Mouse (Mus musculus): Measurements from ENCODE around the gene Olfr983.

Olfr983 gene

DNA sequence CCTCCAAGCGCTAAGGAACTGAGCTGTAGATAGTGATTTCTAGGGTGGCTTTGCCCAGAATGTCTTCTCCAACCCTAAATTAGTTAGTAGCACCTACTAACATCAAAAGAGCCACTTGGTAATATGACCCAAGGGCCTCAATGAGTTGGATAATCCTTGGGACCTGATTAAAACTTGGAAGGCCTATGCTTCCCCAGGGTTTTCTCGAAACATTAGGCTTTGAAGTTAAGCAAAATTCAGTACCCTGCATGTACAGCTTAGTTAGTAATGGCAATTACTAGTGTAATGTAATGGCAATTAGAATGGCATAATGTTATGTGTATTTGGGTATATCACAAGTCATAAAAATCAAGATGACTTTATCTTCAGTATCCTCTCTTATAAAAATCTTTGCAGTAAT is at the start of gene Olfr983:
Olfr983 (minus strand) TSS at position 101 of the 400 bp plus-strand sequence.
- no peak for DNase-seq

DNA sequence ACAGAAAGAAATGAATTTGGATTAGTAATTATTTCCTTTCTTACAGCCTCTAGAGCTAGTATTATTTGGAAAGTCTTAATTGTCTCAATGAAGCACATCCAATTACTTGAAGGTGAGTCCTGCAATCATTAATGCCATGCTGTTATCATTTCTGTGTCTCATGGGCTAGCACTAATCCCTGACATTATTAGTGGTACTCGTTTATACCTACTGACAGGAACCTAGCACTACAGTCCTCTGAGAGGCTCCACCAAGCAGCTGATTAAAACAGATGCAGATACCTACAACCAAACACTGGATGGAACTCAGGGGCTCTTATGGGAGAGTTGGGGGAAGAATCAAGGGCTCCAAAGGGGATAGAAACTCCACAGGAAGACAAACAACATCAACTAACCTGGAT is 48.1 kb upstream of the Olfr983 start:
- DNase-seq, result no peak

DNA sequence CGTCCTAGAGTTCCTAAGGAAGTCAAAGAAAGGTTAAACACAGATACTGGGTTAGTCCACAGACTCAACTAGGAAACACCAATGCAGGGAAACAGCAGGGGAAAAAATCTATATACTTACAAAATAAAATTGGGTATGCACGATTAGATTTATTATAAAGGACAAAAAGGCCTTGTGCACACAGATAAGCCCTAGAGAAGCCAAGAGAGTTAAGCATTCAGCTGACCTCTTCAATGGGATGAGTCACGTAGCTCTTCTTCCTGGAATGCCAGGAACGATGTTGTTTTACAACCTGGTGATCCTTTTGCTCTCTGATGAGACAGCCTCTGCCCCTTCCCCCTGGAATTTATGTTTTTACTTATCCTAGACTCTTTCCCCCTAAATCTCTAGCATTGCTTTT is 46.1 kb upstream of the Olfr983 start:
- no peak for DNase-seq

- DNase-seq, result no peak
These were observed 43.7 kb upstream of the Olfr983 start for GRCm38 (mm10) chr9:40136987-40137688.

- DNase-seq, result no peak
These were observed 37.2 kb upstream of the Olfr983 start for GRCm38 (mm10) chr9:40130556-40130955.

GRCm38 (mm10) chr9:40130084-40130483 is 36.7 kb upstream of the Olfr983 start, which contains the start of gene Olfr985:
Olfr985 (minus strand) TSS chr9:40130184.
- DNase-seq, result no peak

DNA sequence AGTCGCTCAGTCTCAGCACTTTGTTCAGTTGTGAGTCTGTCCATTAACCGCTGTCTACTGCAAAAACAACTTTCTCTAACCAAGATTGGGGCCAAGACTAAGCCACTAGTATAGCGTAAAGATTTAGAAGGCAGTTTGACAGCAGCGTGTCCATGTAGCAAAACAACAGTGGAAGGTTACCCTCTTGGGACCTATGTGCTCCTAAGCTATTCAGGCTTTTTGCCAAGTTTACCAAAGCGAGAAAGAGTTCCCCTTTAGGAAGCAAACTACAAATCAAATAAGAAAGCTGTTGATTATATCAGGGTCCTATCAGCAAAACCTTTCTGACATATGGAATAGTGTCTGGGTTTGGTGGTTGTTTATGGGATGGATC is 23.9 kb upstream of the Olfr983 start:
- no peak for DNase-seq

DNA sequence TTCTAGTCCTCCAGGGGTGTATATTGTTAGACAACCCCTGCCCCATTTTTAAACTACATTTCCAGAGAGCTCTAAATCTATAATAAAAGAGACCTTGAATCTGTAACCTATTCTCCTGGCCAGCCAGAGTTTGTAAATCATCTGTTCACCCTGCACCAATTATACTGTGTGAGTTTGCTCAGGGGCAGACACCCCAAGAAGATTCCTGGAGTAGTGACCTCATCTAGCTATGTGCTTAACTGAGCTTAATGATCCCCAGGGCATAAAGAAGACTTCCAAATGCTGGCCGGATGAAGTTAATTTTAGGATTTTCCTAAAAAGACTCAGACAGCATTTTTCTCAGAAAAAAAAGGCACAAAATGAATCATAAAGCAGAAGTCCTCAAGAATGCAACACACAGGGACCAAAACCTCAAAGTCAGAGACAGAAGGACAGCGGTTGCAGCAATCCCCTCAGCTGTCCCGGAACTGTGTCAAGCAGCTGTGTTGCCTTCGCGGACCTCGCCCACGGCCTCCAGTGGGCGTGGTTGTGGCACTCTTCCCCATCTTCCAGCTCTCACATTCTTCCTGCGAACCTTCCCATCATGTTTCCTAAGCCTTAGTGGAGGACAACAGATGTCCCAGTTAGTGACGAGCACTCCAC is 23.4 kb upstream of the Olfr983 start:
- no peak for DNase-seq

DNA sequence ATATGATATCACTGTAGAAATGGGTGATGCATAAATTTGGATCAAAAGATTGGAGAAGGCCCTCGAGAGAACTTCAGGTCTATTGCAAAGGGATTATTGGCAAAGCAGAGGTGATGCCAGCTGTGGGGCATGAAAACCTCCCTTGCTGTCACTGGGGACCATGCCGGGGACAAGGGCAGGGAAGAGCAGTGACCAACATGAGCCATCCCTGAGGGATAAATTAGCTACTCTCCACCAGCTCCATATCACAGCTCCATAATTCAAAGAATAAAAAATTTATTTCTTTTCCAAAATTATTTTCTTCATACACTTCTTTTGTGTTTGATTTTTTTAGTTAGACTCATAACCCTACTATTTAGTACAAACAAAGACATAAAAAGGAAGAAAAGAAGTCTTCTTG is 20.7 kb upstream of the Olfr983 start, which contains the start of gene Olfr984:
Olfr984 (minus strand) TSS at position 101 of the 400 bp plus-strand sequence.
- no peak for DNase-seq

GRCm38 (mm10) chr9:40094769-40095168 is 1.4 kb upstream of the Olfr983 start:
- no peak for DNase-seq

DNA sequence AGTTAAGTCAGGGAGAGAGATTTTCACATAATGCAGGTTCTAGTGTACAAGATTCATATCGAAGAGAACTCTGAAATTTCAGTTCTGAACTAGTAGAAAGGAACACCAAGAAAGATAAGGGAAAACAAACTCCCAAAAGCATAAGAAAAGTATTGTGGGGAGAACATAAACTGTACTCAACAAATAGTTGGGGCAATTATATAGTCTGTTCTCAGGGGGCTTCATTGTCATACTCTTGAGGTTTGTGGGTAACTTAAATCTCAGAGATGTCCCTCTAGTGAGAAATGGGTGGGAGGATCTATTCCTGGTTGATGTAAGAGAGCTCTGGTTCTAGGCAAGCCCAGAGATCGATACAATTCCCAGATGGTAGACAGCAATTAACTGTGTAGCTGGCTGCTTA is 19.9 kb downstream of the Olfr983 start, which contains the start of gene Olfr982:
Olfr982 (plus strand) TSS at position 301 of the 400 bp plus-strand sequence.
- no peak for DNase-seq

GRCm38 (mm10) chr9:40050138-40050537 is 43.3 kb downstream of the Olfr983 start:
- DNase-seq, result no peak
